Mouse (Mus musculus): ENCODE results near the gene Rictor. TPM values are rescaled to one million over a fixed set of nuclear protein-coding genes. Genes with fewer than 3 reads are reported as not detected.
"Not testable (repeated sequence)": the region's sequence is repeated elsewhere in the genome, so short reads cannot be mapped to it uniquely, and the experiment has no call there.

Gene Rictor
- polyA plus RNA-seq, 1 experiment: 23.7 TPM

DNA sequence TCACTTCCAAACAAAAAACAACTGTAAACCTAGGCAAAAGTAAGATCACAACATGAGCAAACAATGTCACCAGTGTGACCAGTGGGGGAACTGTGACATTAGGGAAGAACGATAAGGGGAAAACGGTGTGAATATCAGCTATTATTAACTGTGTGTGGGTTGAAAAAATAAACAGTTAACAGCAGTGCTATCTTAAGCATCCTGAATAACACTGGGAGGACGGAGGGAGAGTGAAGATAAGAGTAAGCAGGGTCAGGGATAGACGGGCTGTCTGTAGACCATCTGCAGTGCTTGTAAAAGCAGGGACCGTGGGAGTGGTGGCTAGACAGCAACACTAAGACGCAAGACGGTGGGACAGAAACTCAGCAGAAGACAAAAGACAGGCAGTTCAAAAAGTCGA, 35.5 kb downstream of the Rictor start:
- TF ChIP-seq CTCF (IDR thresholded peaks at IDR 0.05; ENCODE audit: borderline replicate concordance, control insufficient read depth, extremely low read depth, insufficient read depth, low read length, poor library complexity) (no peak), POLR2A (IDR thresholded peaks at IDR 0.05; ENCODE audit: control insufficient read depth, extremely low read depth, insufficient read depth, low read length, poor library complexity) (no peak)
- Histone ChIP-seq H3K27me3 (ENCODE audit: control insufficient read depth, insufficient read depth, low read length) (no peaks in the 10 kb centered on the region), H3K4me1 (replicated peaks; ENCODE audit: control insufficient read depth, insufficient read depth, low read length) (no peaks in the 10 kb centered on the region), H3K4me3 (ENCODE audit: control insufficient read depth, insufficient read depth, low read length) (no peak overlapping the region), H3K27ac (ENCODE audit: control insufficient read depth, insufficient read depth, low read length) (no peak overlapping the region), H3K36me3 (ENCODE audit: control insufficient read depth, insufficient read depth, low read length) (peaks cover 19% of the 10 kb centered on the region)
- 93% methylated on average over 8 of the region's 8 CpGs for WGBS
- no peak for DNase-seq

DNA sequence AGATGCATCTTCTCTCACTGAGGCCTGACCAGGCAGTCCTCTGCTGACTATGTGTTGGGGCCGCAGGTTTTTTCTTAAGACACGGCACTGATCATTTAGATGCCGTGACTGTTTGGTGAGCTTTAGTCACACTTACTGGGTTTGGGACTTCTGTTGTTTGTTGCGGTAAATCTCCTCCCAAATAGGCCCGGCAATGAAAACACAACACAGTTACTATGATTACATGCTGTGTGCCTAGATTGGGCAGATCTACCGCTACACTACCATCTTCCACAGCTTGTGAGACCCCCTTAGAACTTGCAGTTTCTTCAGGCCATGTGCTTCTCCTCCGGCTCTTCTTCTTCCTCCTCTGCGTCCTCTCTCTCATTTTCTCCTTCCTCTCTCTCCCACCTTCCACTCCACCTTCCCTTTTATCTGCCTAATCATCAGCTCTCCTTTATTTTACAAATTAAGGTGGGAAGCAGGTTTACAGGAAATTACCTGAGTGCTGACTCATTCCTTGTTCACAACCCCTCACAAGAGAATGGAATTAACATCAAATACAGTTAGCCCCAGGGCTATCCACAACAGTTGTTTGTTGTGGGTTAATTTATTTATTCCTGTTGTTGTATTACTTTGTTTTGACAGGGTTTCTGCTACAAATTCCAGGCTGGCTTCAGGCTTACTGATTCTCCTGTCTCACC, 38.3 kb downstream of the Rictor start:
- H3K27ac ChIP-seq (ENCODE audit: control insufficient read depth, insufficient read depth, low read length); DNase-seq; H3K4me1 ChIP-seq (replicated peaks; ENCODE audit: control insufficient read depth, insufficient read depth, low read length); H3K27me3 ChIP-seq (ENCODE audit: control insufficient read depth, insufficient read depth, low read length); H3K4me3 ChIP-seq (ENCODE audit: control insufficient read depth, insufficient read depth, low read length): not testable (repeated sequence)
- peaks cover 21% of the 10 kb centered on the region for H3K36me3 ChIP-seq (ENCODE audit: control insufficient read depth, insufficient read depth, low read length)
- 96% methylated on average over 8 of the region's 8 CpGs for WGBS

DNA sequence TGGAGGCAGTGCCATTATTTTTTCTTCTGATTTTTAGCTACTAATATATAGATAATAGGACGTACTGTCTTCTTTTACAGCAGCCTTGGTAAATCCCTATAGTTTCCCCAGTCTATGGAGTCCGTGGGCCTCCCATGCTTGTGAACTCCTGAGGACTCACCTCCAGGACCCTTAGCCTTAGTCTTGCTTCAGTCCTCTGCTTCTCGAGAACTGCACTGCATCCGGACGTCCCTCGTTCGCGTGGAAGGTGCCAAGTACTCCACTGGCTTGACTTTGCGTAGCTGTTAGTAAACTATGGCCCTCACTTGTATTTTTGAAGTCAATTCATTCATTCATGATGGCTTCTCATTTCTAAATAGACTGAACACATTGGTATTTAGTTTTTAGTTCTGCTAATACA, 38.8 kb downstream of the Rictor start:
- Histone ChIP-seq H3K36me3 (ENCODE audit: control insufficient read depth, insufficient read depth, low read length) (peaks cover 21% of the 10 kb centered on the region), H3K4me1 (replicated peaks; ENCODE audit: control insufficient read depth, insufficient read depth, low read length) (no peaks in the 10 kb centered on the region), H3K27ac (ENCODE audit: control insufficient read depth, insufficient read depth, low read length) (no peak overlapping the region), H3K4me3 (ENCODE audit: control insufficient read depth, insufficient read depth, low read length) (no peak overlapping the region), H3K27me3 (ENCODE audit: control insufficient read depth, insufficient read depth, low read length) (no peaks in the 10 kb centered on the region)
- no peak for DNase-seq
- 96% methylated on average over 9 of the region's 9 CpGs for WGBS
- TF ChIP-seq CTCF (IDR thresholded peaks at IDR 0.05; ENCODE audit: borderline replicate concordance, control insufficient read depth, extremely low read depth, insufficient read depth, low read length, poor library complexity): no peak

DNA sequence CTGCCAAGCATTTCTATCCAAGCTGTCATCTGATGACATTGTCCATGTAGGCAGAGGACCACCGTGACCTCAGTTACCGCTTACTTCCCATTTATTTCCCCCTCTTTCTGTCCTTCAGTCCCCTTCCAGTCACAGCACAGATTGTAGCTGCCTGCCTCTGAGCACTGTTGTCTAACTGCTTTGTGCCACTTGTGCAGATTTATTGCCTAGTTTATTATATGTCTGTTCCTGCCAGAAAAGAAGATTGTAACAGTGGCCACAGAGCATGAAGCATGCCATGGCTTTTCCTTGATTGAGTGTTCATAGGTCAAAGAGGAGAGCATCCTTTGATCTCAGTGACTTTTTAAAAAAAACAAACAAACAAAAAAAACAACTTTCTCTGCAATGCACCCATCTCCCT, 46.2 kb downstream of the Rictor start:
- H3K27me3 ChIP-seq (ENCODE audit: control insufficient read depth, insufficient read depth, low read length): no peaks in the 10 kb centered on the region
- H3K4me3 ChIP-seq (ENCODE audit: control insufficient read depth, insufficient read depth, low read length): no peak overlapping the region
- no peak for TF ChIP-seq CTCF (IDR thresholded peaks at IDR 0.05; ENCODE audit: borderline replicate concordance, control insufficient read depth, extremely low read depth, insufficient read depth, low read length, poor library complexity)
- no peak for TF ChIP-seq POLR2A (IDR thresholded peaks at IDR 0.05; ENCODE audit: control insufficient read depth, extremely low read depth, insufficient read depth, low read length, poor library complexity)
- 96% methylated on average over 2 of the region's 2 CpGs for WGBS
- DNase-seq: no peak
- H3K36me3 ChIP-seq (ENCODE audit: control insufficient read depth, insufficient read depth, low read length): peaks cover 32% of the 10 kb centered on the region
- H3K4me1 ChIP-seq (replicated peaks; ENCODE audit: control insufficient read depth, insufficient read depth, low read length): no peaks in the 10 kb centered on the region
- no peak overlapping the region for H3K27ac ChIP-seq (ENCODE audit: control insufficient read depth, insufficient read depth, low read length)

DNA sequence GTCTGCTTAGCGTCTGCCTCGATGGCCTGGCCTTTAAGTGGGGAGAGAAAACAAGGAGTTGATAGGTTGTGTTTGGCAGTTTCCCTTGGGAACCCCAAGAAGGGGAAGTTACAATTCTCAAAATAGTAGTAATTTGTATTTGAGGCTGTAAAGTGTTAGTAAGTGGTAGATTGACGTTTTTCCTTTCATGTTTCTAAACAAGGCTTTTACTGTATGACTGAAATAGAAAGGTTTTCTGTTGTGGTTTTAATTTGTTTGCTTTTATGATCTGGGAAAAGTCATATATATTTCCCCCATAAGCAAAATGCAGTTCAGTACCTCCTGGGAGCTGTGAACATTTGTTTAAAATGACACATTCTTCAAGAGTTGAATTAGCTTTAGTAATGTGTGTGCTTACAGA, 64.1 kb downstream of the Rictor start:
- Histone ChIP-seq H3K27ac (ENCODE audit: control insufficient read depth, insufficient read depth, low read length) (no peak overlapping the region), H3K36me3 (ENCODE audit: control insufficient read depth, insufficient read depth, low read length) (peaks cover 85% of the 10 kb centered on the region), H3K4me3 (ENCODE audit: control insufficient read depth, insufficient read depth, low read length) (no peak overlapping the region), H3K27me3 (ENCODE audit: control insufficient read depth, insufficient read depth, low read length) (no peaks in the 10 kb centered on the region), H3K4me1 (replicated peaks; ENCODE audit: control insufficient read depth, insufficient read depth, low read length) (no peaks in the 10 kb centered on the region)
- no peak for DNase-seq
- TF ChIP-seq CTCF (IDR thresholded peaks at IDR 0.05; ENCODE audit: borderline replicate concordance, control insufficient read depth, extremely low read depth, insufficient read depth, low read length, poor library complexity) (no peak), POLR2A (IDR thresholded peaks at IDR 0.05; ENCODE audit: control insufficient read depth, extremely low read depth, insufficient read depth, low read length, poor library complexity) (no peak)
- WGBS: 66% methylated on average over 3 of the region's 3 CpGs

DNA sequence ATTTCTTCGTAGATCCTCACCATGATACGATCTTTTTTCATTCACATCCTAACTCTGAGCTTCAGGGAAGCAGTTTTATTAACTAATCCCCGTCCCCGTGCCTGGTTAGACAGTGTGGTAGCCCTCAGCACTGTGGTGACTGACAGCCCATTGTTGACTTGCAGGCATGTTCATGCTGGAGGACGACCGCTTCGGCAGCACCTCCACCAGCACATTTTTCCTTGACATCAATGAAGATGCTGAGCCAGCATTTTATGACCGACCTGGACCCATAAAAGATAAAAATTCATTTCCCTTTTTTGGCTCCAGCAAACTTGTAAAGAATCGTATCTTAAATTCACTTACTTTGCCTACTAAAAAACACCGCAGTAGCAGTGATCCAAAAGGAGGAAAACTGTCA, 78.0 kb downstream of the Rictor start:
- H3K27me3 ChIP-seq (ENCODE audit: control insufficient read depth, insufficient read depth, low read length): no peaks in the 10 kb centered on the region
- H3K4me1 ChIP-seq (replicated peaks; ENCODE audit: control insufficient read depth, insufficient read depth, low read length): no peaks in the 10 kb centered on the region
- H3K36me3 ChIP-seq (ENCODE audit: control insufficient read depth, insufficient read depth, low read length): peaks cover 93% of the 10 kb centered on the region
- H3K27ac ChIP-seq (ENCODE audit: control insufficient read depth, insufficient read depth, low read length): no peak overlapping the region
- no peak overlapping the region for H3K4me3 ChIP-seq (ENCODE audit: control insufficient read depth, insufficient read depth, low read length)
- no peak for TF ChIP-seq POLR2A (IDR thresholded peaks at IDR 0.05; ENCODE audit: control insufficient read depth, extremely low read depth, insufficient read depth, low read length, poor library complexity)
- no peak for TF ChIP-seq CTCF (IDR thresholded peaks at IDR 0.05; ENCODE audit: borderline replicate concordance, control insufficient read depth, extremely low read depth, insufficient read depth, low read length, poor library complexity)
- over 99% methylated on average over 10 of the region's 10 CpGs for WGBS
- no peak for DNase-seq

DNA sequence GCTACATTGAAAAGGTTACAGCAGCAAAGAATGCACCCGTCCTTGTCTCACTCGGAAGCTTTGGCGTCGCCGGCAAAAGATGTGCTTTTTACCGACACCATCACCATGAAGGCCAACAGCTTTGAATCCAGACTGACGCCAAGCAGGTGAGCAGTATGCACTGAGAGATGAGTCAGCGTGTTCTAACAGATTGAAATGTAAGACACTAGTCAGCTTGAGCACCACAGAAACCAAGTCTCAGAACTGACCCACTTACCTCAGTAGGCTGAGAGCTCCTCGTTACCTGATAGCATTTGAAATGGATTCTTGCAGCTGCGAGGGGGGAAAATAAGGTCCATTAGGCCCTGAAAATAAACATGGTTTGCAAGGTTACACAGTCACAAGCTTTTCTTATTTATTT, 79.1 kb downstream of the Rictor start:
- Histone ChIP-seq H3K27ac (ENCODE audit: control insufficient read depth, insufficient read depth, low read length) (no peak overlapping the region), H3K27me3 (ENCODE audit: control insufficient read depth, insufficient read depth, low read length) (no peaks in the 10 kb centered on the region), H3K4me1 (replicated peaks; ENCODE audit: control insufficient read depth, insufficient read depth, low read length) (no peaks in the 10 kb centered on the region), H3K36me3 (ENCODE audit: control insufficient read depth, insufficient read depth, low read length) (peaks cover 92% of the 10 kb centered on the region), H3K4me3 (ENCODE audit: control insufficient read depth, insufficient read depth, low read length) (no peak overlapping the region)
- 95% methylated on average over 10 of the region's 10 CpGs for WGBS
- no peak for DNase-seq
- TF ChIP-seq POLR2A (IDR thresholded peaks at IDR 0.05; ENCODE audit: control insufficient read depth, extremely low read depth, insufficient read depth, low read length, poor library complexity) (no peak), CTCF (IDR thresholded peaks at IDR 0.05; ENCODE audit: borderline replicate concordance, control insufficient read depth, extremely low read depth, insufficient read depth, low read length, poor library complexity) (no peak)

All from thymus, adult 2 months (tissue).